Mouse (Mus musculus) G1E (cell line): ENCODE results near the gene Pigw.

Source experiments
- CTCF ChIP-seq: IDR thresholded peaks from 2 replicates; pipeline ENCODE4 v1.5.1; 2012; ENCODE audit warnings: low read depth, low read length, inconsistent platforms, mixed read lengths
- TAL1 ChIP-seq: conservative IDR thresholded peaks from 2 replicates; pipeline ENCODE4 v1.6.1; 2012; ENCODE audit warnings: low read depth, low read length, inconsistent platforms, mixed read lengths

GRCm38 (mm10) chr11:84867586-84867985 is 12.5 kb downstream of the Pigw start:
- TF ChIP-seq CTCF: no peak
- no peak for TF ChIP-seq TAL1
